Mouse (Mus musculus) testis, adult 2 months (tissue): ENCODE results near the gene Npl. TPM values are rescaled to one million over a fixed set of nuclear protein-coding genes. Genes with fewer than 3 reads are reported as not detected.
"Not testable (repeated sequence)": the region's sequence is repeated elsewhere in the genome, so short reads cannot be mapped to it uniquely, and the experiment has no call there.

Source experiments
- H3K27ac ChIP-seq: fragments of 200-500 bp; 2 replicates; pipeline ENCODE4 v1.5.1; 2012; ENCODE audit warnings: low read depth, low read length; ENCODE audit not compliant: control insufficient read depth, insufficient read depth
- H3K27me3 ChIP-seq: fragments of 200-500 bp; 2 replicates; pipeline ENCODE4 v1.6.1; 2012; ENCODE audit warnings: mild to moderate bottlenecking, low read length, moderate library complexity; ENCODE audit not compliant: control insufficient read depth, insufficient read depth
- H3K36me3 ChIP-seq: fragments of 200-500 bp; 2 replicates; pipeline ENCODE4 v1.6.1; 2012; ENCODE audit warnings: mild to moderate bottlenecking, low read length; ENCODE audit not compliant: control insufficient read depth, insufficient read depth
- H3K4me1 ChIP-seq: fragments of 200-500 bp; 2 replicates; pipeline ENCODE4 v1.6.1; 2012; ENCODE audit warnings: low read length; ENCODE audit not compliant: control insufficient read depth, insufficient read depth
- H3K4me3 ChIP-seq: fragments of 200-500 bp; 2 replicates; pipeline ENCODE4 v1.5.1; 2012; ENCODE audit warnings: low read depth, mild to moderate bottlenecking, low read length, moderate library complexity, mixed read lengths; ENCODE audit not compliant: control insufficient read depth
- CTCF ChIP-seq: fragments of 200-500 bp; IDR thresholded peaks from 2 replicates; pipeline ENCODE4 v1.5.1; 2012; ENCODE audit warnings: low read depth, mild to moderate bottlenecking, inconsistent platforms, low read length, moderate library complexity; ENCODE audit not compliant: control insufficient read depth, insufficient read depth, insufficient replicate concordance
- POLR2A ChIP-seq: fragments of 200-500 bp; IDR thresholded peaks from 2 replicates; pipeline ENCODE4 v1.6.1; 2012; ENCODE audit warnings: low read depth, mild to moderate bottlenecking, inconsistent platforms, low read length, moderate library complexity; ENCODE audit not compliant: control insufficient read depth
- polyA plus RNA-seq: library from polyadenylated mRNA; depleted of rRNA; stranded (reverse); fragments of >200 nt; gene quantifications from 2 replicates; pipeline ENCODE4 v1.2.3, GENCODE M21; 2012

Npl gene
- polyA plus RNA-seq, 1 experiment: 5.6 TPM

GRCm38 (mm10) chr1:153487500-153487879 is 62.4 kb downstream of the Npl start, which contains the start of gene Dhx9:
TSS of gene Dhx9 (minus strand) at chr1:153487660.
- peaks cover 6% of the 10 kb centered on the region for H3K4me1 ChIP-seq
- H3K27ac ChIP-seq: peak within 1 kb of the TSS; percentile 97
- H3K36me3 ChIP-seq: no peaks in the 10 kb centered on the region
- TF ChIP-seq CTCF: peak; percentile 14; the same call in 1 of the 2 replicates
- peak; percentile 100 for TF ChIP-seq POLR2A
- no peaks in the 10 kb centered on the region for H3K27me3 ChIP-seq
- H3K4me3 ChIP-seq: peak within 1 kb of the TSS; percentile 97

GRCm38 (mm10) chr1:153486767-153487499 is 62.9 kb downstream of the Npl start:
- Histone ChIP-seq H3K4me1 (peaks cover 6% of the 10 kb centered on the region), H3K27ac (peak overlapping the region; percentile 97), H3K27me3 (no peaks in the 10 kb centered on the region), H3K4me3 (peak overlapping the region; percentile 97), H3K36me3 (no peaks in the 10 kb centered on the region)
- TF ChIP-seq CTCF (no peak), POLR2A (peak; percentile 54)

- not testable (repeated sequence) for H3K4me1 ChIP-seq, H3K36me3 ChIP-seq, H3K27me3 ChIP-seq, H3K27ac ChIP-seq
- peak overlapping the region; percentile 97 for H3K4me3 ChIP-seq
These were observed 63.7 kb downstream of the Npl start for GRCm38 (mm10) chr1:153486120-153486519.

GRCm38 (mm10) chr1:153485201-153485796 is 64.5 kb downstream of the Npl start:
- H3K4me3 ChIP-seq: no peak overlapping the region; the same call in 1 of the 2 replicates
- peaks cover 6% of the 10 kb centered on the region for H3K4me1 ChIP-seq
- no peaks in the 10 kb centered on the region for H3K36me3 ChIP-seq
- H3K27me3 ChIP-seq: no peaks in the 10 kb centered on the region
- no peak overlapping the region for H3K27ac ChIP-seq
- no peak for TF ChIP-seq POLR2A
- TF ChIP-seq CTCF: no peak

- H3K36me3 ChIP-seq: no peaks in the 10 kb centered on the region
- no peaks in the 10 kb centered on the region for H3K27me3 ChIP-seq
- TF ChIP-seq POLR2A (no peak), CTCF (no peak)
- no peak overlapping the region for H3K4me3 ChIP-seq
- H3K27ac ChIP-seq: no peak overlapping the region
- H3K4me1 ChIP-seq: no peaks in the 10 kb centered on the region
These were observed 68.8 kb downstream of the Npl start for GRCm38 (mm10) chr1:153481025-153481412.

- Histone ChIP-seq H3K27ac (no peak overlapping the region), H3K36me3 (no peaks in the 10 kb centered on the region), H3K27me3 (no peaks in the 10 kb centered on the region), H3K4me3 (no peak overlapping the region), H3K4me1 (no peaks in the 10 kb centered on the region)
- peak; percentile 44; the same call in 1 of the 2 replicates for TF ChIP-seq CTCF
- no peak for TF ChIP-seq POLR2A
These were observed 69.3 kb downstream of the Npl start for GRCm38 (mm10) chr1:153480386-153481024.

GRCm38 (mm10) chr1:153479296-153479695 is 70.5 kb downstream of the Npl start:
- no peaks in the 10 kb centered on the region for H3K4me1 ChIP-seq
- no peaks in the 10 kb centered on the region; the same call in 1 of the 2 replicates for H3K36me3 ChIP-seq
- no peaks in the 10 kb centered on the region for H3K27me3 ChIP-seq
- no peak overlapping the region for H3K27ac ChIP-seq
- TF ChIP-seq POLR2A (no peak), CTCF (no peak)
- no peak overlapping the region for H3K4me3 ChIP-seq
